Mouse (Mus musculus) ES-Bruce4 (cell line): ENCODE measurements around the gene Vmn1r55. TPM values are rescaled to one million over a fixed set of nuclear protein-coding genes. Genes with fewer than 3 reads are reported as not detected.

Source experiments
- H3K27ac ChIP-seq: 2 replicates; pipeline ENCODE4 v1.5.1; 2012; ENCODE audit warnings: low read length, inconsistent platforms; ENCODE audit not compliant: insufficient read depth
- H3K27me3 ChIP-seq: 2 replicates; pipeline ENCODE4 v1.6.1; 2012; ENCODE audit warnings: mild to moderate bottlenecking, low read length, inconsistent platforms; ENCODE audit not compliant: control insufficient read depth, poor library complexity, insufficient read depth, severe bottlenecking
- H3K36me3 ChIP-seq: 2 replicates; pipeline ENCODE4 v1.6.1; 2012; ENCODE audit warnings: inconsistent platforms, mild to moderate bottlenecking, low read length, moderate library complexity; ENCODE audit not compliant: control insufficient read depth, poor library complexity, insufficient read depth, severe bottlenecking
- H3K4me1 ChIP-seq: one replicate; pipeline ENCODE4 v1.8.1; 2011; ENCODE audit warnings: low read length; ENCODE audit not compliant: control insufficient read depth, insufficient read depth
- H3K4me3 ChIP-seq: 2 replicates; pipeline ENCODE4 v1.5.1; 2011; ENCODE audit warnings: low read depth, mild to moderate bottlenecking, low read length
- H3K9ac ChIP-seq: 2 replicates; pipeline ENCODE4 v1.6.1; 2012; ENCODE audit warnings: low read depth, mild to moderate bottlenecking, inconsistent platforms; ENCODE audit not compliant: poor library complexity, severe bottlenecking
- H3K9me3 ChIP-seq: replicated peaks from 2 replicates; pipeline ENCODE4 v1.6.1; 2012; ENCODE audit warnings: mild to moderate bottlenecking, low read length, inconsistent platforms; ENCODE audit not compliant: control insufficient read depth, poor library complexity, insufficient read depth, severe bottlenecking
- CTCF ChIP-seq: IDR thresholded peaks from one replicate; pipeline ENCODE4 v1.8.1; 2011; ENCODE audit warnings: low read depth, low read length
- EP300 ChIP-seq: IDR thresholded peaks from 2 replicates; pipeline ENCODE4 v1.6.1; 2011; ENCODE audit warnings: low read depth, low read length; ENCODE audit not compliant: insufficient read depth
- POLR2A ChIP-seq: IDR thresholded peaks from one replicate; pipeline ENCODE4 v1.8.1; 2011; ENCODE audit warnings: low read length; ENCODE audit not compliant: insufficient read depth
- polyA plus RNA-seq: library from polyadenylated mRNA; stranded (reverse); fragments of >200 nt; gene quantifications from 2 replicates; pipeline ENCODE4 v1.2.4, GENCODE M21; 2011; ENCODE audit warnings: low read depth; ENCODE audit not compliant: missing spikeins, insufficient read depth, insufficient read length

Vmn1r55 gene
- polyA plus RNA-seq, 1 experiment, result 0.06 TPM

DNA sequence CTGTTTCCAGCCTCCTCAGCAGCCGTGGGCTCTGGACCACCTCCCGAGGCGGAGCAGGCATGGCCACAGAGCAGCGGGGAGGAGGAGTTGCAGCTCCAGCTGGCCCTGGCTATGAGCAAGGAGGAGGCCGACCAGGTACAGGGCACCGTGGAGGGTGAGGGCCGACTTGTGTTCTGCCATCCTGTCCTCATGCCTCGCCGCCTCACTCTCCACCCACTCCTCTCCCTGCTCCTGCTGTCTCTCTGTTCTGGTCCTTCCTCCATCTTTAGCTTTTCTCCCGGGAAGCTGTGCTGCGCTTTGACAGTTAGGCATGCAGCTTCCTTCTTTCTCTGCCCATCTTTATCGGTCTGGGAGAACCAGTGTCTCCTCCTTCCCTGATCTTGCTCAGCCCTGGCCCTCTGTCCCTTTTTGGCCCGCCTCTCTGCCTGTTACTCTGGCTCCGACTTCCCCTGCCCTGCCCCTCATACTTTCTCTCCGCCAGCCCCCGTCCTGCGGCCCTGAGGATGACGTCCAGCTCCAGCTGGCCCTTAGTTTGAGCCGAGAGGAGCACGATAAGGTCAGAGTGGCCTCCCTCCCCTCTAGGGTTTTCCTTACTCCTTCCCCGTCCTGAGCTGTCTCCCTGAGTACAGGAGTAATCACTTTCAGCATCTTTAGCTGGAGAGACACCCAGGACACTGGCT, 56.5 kb downstream of the Vmn1r55 start:
- Histone ChIP-seq H3K27ac (no peak overlapping the region), H3K4me1 (no peaks in the 10 kb centered on the region), H3K27me3 (no peaks in the 10 kb centered on the region), H3K9ac (no peak overlapping the region), H3K36me3 (peaks cover 34% of the 10 kb centered on the region), H3K9me3 (no peaks in the 10 kb centered on the region), H3K4me3 (no peak overlapping the region)
- TF ChIP-seq EP300 (no peak), POLR2A (no peak), CTCF (no peak)

DNA sequence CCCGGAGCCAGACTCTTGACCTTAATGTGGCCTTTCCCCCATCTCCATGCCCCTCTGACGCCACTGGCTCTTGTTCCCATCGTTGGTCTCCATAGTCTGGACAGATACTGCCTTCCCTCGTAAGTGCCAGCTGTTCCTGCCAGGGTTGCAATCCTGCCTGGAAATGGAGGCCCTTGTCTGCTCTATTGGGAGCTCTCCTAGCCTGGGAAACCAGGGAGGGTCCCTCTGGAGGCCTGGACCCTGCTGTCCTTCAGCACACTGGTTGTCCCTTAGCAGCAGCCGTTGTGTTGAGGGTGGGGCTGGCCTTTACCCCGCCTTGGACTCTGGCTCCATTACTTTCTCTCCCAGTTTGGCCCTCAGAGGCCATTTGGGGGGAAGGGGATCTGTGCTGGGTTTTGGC, 57.1 kb downstream of the Vmn1r55 start:
- TF ChIP-seq POLR2A (no peak), EP300 (no peak), CTCF (no peak)
- Histone ChIP-seq H3K4me1 (no peaks in the 10 kb centered on the region), H3K27me3 (no peaks in the 10 kb centered on the region), H3K9me3 (no peaks in the 10 kb centered on the region), H3K9ac (no peak overlapping the region), H3K27ac (no peak overlapping the region), H3K4me3 (no peak overlapping the region), H3K36me3 (peaks cover 28% of the 10 kb centered on the region)

DNA sequence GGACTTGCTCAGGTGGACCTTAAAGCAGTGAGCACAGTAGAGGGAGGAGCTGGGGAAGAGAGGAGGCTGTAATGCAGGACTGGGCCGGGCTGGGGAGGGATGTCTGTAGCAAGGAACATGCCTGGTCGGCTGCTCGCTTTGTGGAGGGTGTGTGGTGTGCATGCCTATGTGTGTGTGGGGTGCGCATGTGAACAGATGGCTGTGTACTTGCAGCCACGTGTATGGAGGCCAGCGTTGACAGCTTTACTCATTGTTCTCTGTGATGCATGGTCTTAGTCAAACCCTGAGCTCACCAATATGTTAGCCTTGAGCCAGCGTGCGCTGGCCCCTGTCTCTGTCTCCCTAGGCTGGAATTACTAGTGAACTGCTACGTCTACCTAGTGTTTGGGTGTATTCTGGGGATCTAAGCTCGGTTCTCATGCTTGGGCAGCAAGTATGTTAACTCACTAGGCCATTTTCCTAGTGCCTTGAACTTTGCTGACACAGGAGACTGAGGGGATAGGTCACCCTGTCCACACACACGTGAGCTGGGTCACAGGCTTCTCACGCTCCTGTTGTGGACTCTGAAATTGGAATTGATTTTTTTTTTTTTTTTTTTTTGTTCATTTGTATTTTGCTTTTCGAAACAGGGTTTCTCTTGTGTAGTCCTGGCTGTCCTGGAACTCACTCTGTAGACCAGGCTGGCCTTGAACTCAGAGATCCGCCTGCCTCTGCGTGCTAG, 58.3 kb downstream of the Vmn1r55 start:
- TF ChIP-seq POLR2A (no peak), CTCF (no peak), EP300 (no peak)
- H3K27ac ChIP-seq, result no peak overlapping the region
- H3K36me3 ChIP-seq, result peaks cover 25% of the 10 kb centered on the region
- no peaks in the 10 kb centered on the region for H3K9me3 ChIP-seq
- H3K9ac ChIP-seq, result no peak overlapping the region
- no peaks in the 10 kb centered on the region for H3K27me3 ChIP-seq
- H3K4me3 ChIP-seq, result no peak overlapping the region
- no peaks in the 10 kb centered on the region for H3K4me1 ChIP-seq

DNA sequence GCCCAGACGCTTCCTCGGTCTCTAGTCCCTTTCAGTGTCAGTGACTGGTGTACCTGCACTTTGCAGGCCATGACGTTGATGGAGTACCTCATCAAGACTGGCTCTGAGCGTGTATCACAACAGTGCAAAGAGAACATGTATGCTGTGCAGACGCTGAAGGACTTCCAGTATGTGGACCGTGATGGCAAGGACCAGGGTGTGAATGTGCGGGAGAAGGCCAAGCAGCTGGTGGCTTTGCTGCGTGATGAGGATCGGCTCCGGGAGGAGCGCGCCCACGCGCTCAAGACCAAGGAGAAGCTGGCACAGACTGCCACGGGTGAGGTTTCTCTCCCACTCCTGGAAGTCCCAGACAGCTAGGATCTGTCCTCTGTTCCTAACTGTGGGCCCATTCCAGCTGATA, 59.6 kb downstream of the Vmn1r55 start:
- no peak overlapping the region for H3K27ac ChIP-seq
- H3K36me3 ChIP-seq, result peaks cover 23% of the 10 kb centered on the region
- no peaks in the 10 kb centered on the region for H3K4me1 ChIP-seq
- H3K27me3 ChIP-seq, result no peaks in the 10 kb centered on the region
- no peak overlapping the region for H3K9ac ChIP-seq
- H3K4me3 ChIP-seq, result no peak overlapping the region
- no peaks in the 10 kb centered on the region for H3K9me3 ChIP-seq
- TF ChIP-seq EP300 (no peak), POLR2A (no peak), CTCF (no peak)

DNA sequence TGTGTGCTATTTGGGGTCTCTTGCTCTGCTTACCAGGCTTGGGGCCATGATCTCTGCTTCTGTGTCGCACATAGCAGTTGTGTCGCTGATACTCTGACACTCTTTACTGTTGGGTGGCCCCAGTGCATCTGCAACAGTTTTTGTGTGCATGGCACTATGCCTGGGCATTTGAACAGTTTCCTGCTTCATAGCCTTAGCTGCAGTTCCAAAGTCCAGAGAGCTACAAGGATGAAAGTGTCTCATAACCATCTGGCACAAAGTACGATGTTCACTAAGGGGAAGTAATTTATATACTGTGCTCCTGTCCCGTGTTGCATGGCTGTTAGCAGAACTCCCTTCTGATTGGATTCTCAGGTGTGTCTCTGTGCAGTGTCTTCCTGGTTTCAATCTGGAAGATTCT, 61.6 kb downstream of the Vmn1r55 start:
- peaks cover 1% of the 10 kb centered on the region for H3K4me1 ChIP-seq
- no peaks in the 10 kb centered on the region for H3K9me3 ChIP-seq
- H3K4me3 ChIP-seq, result no peak overlapping the region
- H3K27ac ChIP-seq, result no peak overlapping the region
- TF ChIP-seq POLR2A, result no peak
- no peak for TF ChIP-seq EP300
- TF ChIP-seq CTCF, result no peak
- H3K27me3 ChIP-seq, result no peaks in the 10 kb centered on the region
- H3K36me3 ChIP-seq, result peaks cover 21% of the 10 kb centered on the region
- no peak overlapping the region for H3K9ac ChIP-seq

DNA sequence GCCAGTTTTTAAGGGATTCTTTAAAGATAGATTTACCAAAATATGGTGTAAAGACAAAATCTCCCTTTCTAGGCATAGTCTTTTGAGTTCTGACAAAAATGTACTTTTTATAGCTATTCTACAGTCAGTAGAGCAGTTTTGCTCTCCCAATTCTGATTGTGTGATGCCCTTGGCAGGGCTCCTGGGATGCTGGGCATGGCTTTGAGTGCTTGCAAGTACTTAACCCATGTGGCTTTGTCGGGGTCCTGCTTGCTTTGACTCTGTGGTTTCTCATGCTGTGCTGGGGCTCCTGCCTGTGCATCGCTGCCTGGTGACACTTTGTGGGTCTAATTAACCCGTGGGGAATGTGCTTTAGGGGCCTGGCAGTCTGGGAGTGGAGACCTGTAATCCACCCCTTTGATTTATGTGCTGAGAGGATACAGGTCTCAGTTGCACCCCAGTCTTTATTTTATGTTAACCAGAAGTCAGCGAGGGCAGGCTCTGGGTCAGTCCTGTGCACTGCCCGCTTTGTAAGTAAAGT, 62.5 kb downstream of the Vmn1r55 start:
- Histone ChIP-seq H3K4me3 (no peak overlapping the region), H3K9ac (no peak overlapping the region), H3K4me1 (peaks cover 1% of the 10 kb centered on the region), H3K36me3 (peaks cover 21% of the 10 kb centered on the region), H3K9me3 (no peaks in the 10 kb centered on the region), H3K27ac (no peak overlapping the region), H3K27me3 (no peaks in the 10 kb centered on the region)
- TF ChIP-seq EP300 (no peak), POLR2A (no peak), CTCF (no peak)
